ENCODE assay signal across 14 mouse cellular contexts in the genomic region with DNA sequence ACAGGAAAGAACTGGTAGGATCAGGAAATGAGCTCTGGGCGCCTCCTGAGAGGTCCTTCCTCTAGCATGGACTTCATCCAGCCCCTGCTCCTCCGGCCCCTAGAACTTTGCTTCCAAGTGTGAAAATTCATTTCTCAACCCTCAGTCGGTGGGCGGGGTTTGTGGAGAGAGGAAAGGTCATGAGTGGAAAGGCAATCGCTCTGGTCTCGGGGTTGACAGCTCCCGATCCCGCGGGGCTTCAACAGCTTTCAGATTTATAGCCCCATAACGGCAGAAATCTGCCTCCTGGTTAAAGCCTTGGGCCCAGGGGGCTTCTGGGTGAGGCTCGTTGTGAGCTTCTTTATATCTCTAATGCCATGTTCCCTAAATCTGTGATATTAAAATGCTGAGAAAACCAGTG.
DNase-seq lines count a peak whose midpoint lies in the region; ATAC-seq and TF ChIP-seq lines count a peak whose summit lies in the region.
"Had no signal": no experiment of that assay in that cellular context is flagged by ENCODE, and none has a peak within 500 bp of the region (broad histone marks: within the 10 kb centered on the region; RNA-seq: fewer than 3 reads in every experiment).

No protein-coding gene starts in this region.

- H3K4me2 ChIP-seq in hindbrain, embryonic 13.5 days: no peak overlapping the region
- H3K4me2 ChIP-seq in hindbrain, postnatal 0 days (ENCODE audit: low read depth, low read length): no peak overlapping the region
- no peak overlapping the region for H3K4me2 ChIP-seq in heart, embryonic 11.5 days
- H3K4me2 ChIP-seq in midbrain, embryonic 14.5 days (ENCODE audit: low read length): no peak overlapping the region

- TF ChIP-seq CTCF in hindbrain, postnatal 0 days (IDR thresholded peaks at IDR 0.05; ENCODE audit: low read depth): no peak

- WGBS in hindbrain, embryonic 13.5 days: 59% methylated on average over 11 of the region's 11 CpGs
- 72% methylated on average over 11 of the region's 11 CpGs for WGBS in hindbrain, postnatal 0 days
- 72% methylated on average over 11 of the region's 11 CpGs for WGBS in heart, embryonic 11.5 days (ENCODE audit: insufficient replicate concordance)
- 67% methylated on average over 11 of the region's 11 CpGs for WGBS in midbrain, embryonic 14.5 days

- H3K9me3 ChIP-seq in hindbrain, embryonic 13.5 days: no peaks in the 10 kb centered on the region
- no peaks in the 10 kb centered on the region for H3K9me3 ChIP-seq in hindbrain, postnatal 0 days (ENCODE audit: low read length)
- H3K9me3 ChIP-seq in heart, embryonic 11.5 days (replicated peaks; ENCODE audit: control insufficient read depth, low read length): no peaks in the 10 kb centered on the region
- H3K9me3 ChIP-seq in midbrain, embryonic 14.5 days (ENCODE audit: control insufficient read depth, low read length): no peaks in the 10 kb centered on the region
- H3K9me3 ChIP-seq: forebrain, embryonic 10.5 days had no signal

- H3K36me3 ChIP-seq in hindbrain, embryonic 13.5 days: no peaks in the 10 kb centered on the region
- no peaks in the 10 kb centered on the region for H3K36me3 ChIP-seq in hindbrain, postnatal 0 days (ENCODE audit: insufficient read depth, low read length)
- no peaks in the 10 kb centered on the region for H3K36me3 ChIP-seq in heart, embryonic 11.5 days (ENCODE audit: control insufficient read depth, insufficient read depth, low read length)
- no peaks in the 10 kb centered on the region for H3K36me3 ChIP-seq in midbrain, embryonic 14.5 days (ENCODE audit: control insufficient read depth, insufficient read depth, low read length)
- H3K36me3 ChIP-seq: forebrain, embryonic 10.5 days had no signal

- no peak overlapping the region for H3K4me3 ChIP-seq in hindbrain, embryonic 13.5 days
- no peak overlapping the region for H3K4me3 ChIP-seq in hindbrain, postnatal 0 days (ENCODE audit: low read length)
- no peak overlapping the region for H3K4me3 ChIP-seq in heart, embryonic 11.5 days (ENCODE audit: low read depth, low read length)
- H3K4me3 ChIP-seq in midbrain, embryonic 14.5 days (replicated peaks; ENCODE audit: low read depth, low read length): no peak overlapping the region
- H3K4me3 ChIP-seq: forebrain, embryonic 10.5 days had no signal

- peak overlapping the region; percentile 31; the same call in 1 of the 2 replicates for H3K27ac ChIP-seq in hindbrain, embryonic 13.5 days
- H3K27ac ChIP-seq in hindbrain, postnatal 0 days: no peak overlapping the region
- H3K27ac ChIP-seq in heart, embryonic 11.5 days (ENCODE audit: low read depth, low read length): no peak overlapping the region
- H3K27ac ChIP-seq in midbrain, embryonic 14.5 days (replicated peaks; ENCODE audit: low read depth, low read length): no peak overlapping the region
- H3K27ac ChIP-seq: forebrain, embryonic 10.5 days; liver, embryonic 14.5 days; stomach, postnatal 0 days had no signal

- no peak for ATAC-seq in hindbrain, embryonic 13.5 days (ENCODE audit: low FRiP score)
- no peak for ATAC-seq in hindbrain, postnatal 0 days
- ATAC-seq in heart, embryonic 11.5 days (replicated peaks; ENCODE audit: insufficient number of reproducible peaks, low FRiP score, low TSS enrichment): no peak
- no peak for ATAC-seq in midbrain, embryonic 14.5 days (ENCODE audit: low FRiP score, low TSS enrichment)

- no peak for DNase-seq in hindbrain, postnatal 0 days (ENCODE audit: low spot score)
- peak; percentile 20 to 34 for DNase-seq in adrenal gland, adult 18-20 months (ENCODE audit: low spot score in 2 of 2)
- DNase-seq in kidney, adult 18-20 months: peak; percentile 29
- peak; percentile 34 to 57 for DNase-seq in kidney, postnatal 36 days
- DNase-seq in spleen, postnatal 10 days (ENCODE audit: low spot score in 2 of 2): no peak
- no peak for DNase-seq in midbrain, embryonic 14.5 days
- DNase-seq: cerebellum, adult 2 months; heart, adult 11 months; heart, postnatal 36 days had no signal

- no peak overlapping the region for H3K9ac ChIP-seq in hindbrain, embryonic 13.5 days
- H3K9ac ChIP-seq in hindbrain, postnatal 0 days (replicated peaks; ENCODE audit: low read length): no peak overlapping the region
- H3K9ac ChIP-seq in heart, embryonic 11.5 days (ENCODE audit: low read depth, low read length): no peak overlapping the region
- H3K9ac ChIP-seq in midbrain, embryonic 14.5 days (replicated peaks; ENCODE audit: low read length): no peak overlapping the region
- H3K9ac ChIP-seq: liver, embryonic 14.5 days had no signal

- peaks cover 12% of the 10 kb centered on the region for H3K4me1 ChIP-seq in hindbrain, embryonic 13.5 days (replicated peaks)
- no peaks in the 10 kb centered on the region for H3K4me1 ChIP-seq in hindbrain, postnatal 0 days (ENCODE audit: insufficient read depth, low read length)
- H3K4me1 ChIP-seq in heart, embryonic 11.5 days (ENCODE audit: control insufficient read depth, insufficient read depth, low read length): no peaks in the 10 kb centered on the region
- H3K4me1 ChIP-seq in midbrain, embryonic 14.5 days (ENCODE audit: control insufficient read depth, insufficient read depth, low read length): no peaks in the 10 kb centered on the region
- H3K4me1 ChIP-seq: forebrain, embryonic 10.5 days had no signal

- no peaks in the 10 kb centered on the region for H3K27me3 ChIP-seq in hindbrain, embryonic 13.5 days
- H3K27me3 ChIP-seq in hindbrain, postnatal 0 days (ENCODE audit: insufficient read depth, low read length): no peaks in the 10 kb centered on the region
- H3K27me3 ChIP-seq in heart, embryonic 11.5 days (ENCODE audit: control insufficient read depth, insufficient read depth, low read length): no peaks in the 10 kb centered on the region
- no peaks in the 10 kb centered on the region for H3K27me3 ChIP-seq in midbrain, embryonic 14.5 days (ENCODE audit: control insufficient read depth, insufficient read depth, low read length)

Comparison
In these comparisons a context has a peak if more than half of its experiments do, and no peak if none do; other contexts are left out.
1. DNase-seq: peak in adrenal gland, adult 18-20 months (2 of 2), kidney, adult 18-20 months (single experiment) and kidney, postnatal 36 days (2 of 2); none in hindbrain, postnatal 0 days (single experiment), spleen, postnatal 10 days (0 of 2) and midbrain, embryonic 14.5 days (single experiment).